Mouse (Mus musculus) R1 (cell line): ENCODE data around the gene Grin2c.

ENCODE experiments used
- DNase-seq: peaks from one replicate; pipeline ENCODE4 v3.0.0-alpha.2; 2018; ENCODE audit warnings: low read depth, low spot score

Grin2c gene

DNA sequence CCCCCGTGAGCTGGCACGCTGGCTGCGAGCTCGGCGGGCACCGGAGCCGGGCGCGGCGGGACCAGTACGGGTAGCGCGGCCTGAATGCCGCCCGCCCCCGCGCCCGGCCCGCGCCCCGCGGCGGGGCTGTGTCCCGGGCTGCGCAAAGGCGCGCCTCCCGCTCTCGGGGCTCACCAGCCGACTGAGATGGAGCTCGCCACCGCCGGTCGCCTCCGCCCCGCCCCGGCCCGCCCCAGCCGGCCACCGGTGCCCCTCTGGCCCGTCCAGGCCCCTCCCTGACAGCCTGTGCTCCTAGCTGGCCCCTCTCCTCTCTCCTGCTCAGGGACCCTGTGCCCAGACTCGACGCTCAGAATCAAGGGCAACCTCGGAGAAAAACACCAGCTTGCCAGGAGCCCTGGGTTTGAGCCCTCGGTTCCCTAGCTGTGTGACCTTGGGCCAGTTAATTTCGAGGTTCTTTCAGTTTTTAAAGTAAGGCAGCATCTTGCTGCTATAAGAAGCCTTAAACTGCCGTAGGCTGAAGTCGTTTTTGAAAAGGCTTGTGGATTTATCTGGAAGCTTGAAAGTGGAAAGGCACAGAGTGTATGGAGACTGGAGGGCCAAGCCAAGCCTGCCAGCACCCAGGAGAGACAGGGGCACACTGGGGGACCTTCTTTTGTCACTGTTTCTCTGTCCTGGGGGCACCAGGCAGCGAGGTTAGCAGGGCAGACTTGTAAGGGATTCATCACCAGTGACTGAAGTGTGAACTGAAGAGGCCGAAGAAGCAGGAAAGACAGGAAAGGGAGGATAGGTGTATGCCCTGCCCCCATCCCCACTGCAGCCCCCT, at the start of gene Grin2c:
TSS of gene Grin2c (minus strand) at position 183 of the 823 bp plus-strand sequence.
- DNase-seq, result no peak

DNA sequence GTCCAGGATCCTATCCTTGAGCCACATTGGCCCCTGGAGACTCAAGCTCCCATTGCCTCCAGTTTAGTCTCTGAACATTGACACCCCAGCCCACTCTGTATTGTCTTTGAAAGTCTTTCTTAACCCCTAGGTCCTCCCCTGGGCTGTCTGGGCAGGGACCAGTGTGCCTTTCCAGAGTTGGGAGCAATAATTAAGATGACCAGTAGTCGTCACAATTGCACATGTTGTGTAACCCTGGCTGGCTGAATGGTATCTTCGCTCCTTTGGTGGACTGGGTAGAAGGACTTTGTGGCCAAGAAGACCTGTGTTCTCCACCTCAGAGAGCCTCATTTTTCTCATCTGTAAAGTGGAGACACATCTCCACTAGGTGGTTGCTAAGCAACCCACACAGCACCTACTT, 47.2 kb upstream of the Grin2c start:
- no peak for DNase-seq

DNA sequence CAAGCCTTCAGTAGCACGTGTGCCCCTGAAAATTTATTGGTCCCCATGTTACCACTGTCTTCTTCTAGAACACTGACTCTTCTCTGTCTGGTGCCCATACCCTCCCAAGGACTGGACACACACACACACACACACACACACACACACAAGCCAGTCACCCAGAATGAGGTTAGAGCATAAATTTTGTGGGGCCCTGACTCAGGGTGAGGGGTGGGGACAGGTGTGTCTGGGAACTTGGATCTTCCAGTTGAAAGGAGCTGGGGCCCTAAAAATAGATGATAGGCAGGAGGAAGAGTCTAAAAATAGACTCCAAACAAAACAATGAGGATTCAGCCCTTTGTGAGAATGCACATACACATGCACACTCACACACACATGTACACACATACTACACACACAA, 41.7 kb upstream of the Grin2c start:
- no peak for DNase-seq

DNA sequence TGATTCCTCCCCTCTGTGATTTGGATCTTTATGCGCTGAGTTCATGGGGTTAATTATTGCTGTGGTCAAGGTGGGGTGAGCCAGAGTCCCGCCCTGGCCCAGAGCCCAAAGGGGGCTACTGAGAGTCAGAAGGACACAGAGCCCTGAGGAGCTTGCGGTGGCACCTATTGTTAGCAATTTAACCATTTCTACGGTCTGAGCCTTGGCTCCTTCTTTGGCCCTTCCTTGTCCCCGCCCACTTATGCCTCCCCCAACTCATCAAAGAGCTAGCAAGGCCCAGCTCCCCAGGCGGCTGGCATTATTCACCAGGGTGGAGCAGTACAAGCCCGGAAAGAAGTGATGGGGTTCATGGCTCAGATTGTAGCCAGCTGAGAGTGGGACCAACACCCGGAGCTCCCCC, 39.8 kb upstream of the Grin2c start, which contains the start of gene Otop2:
TSS of gene Otop2 (plus strand) at position 301 of the 400 bp plus-strand sequence.
- DNase-seq, result no peak

DNA sequence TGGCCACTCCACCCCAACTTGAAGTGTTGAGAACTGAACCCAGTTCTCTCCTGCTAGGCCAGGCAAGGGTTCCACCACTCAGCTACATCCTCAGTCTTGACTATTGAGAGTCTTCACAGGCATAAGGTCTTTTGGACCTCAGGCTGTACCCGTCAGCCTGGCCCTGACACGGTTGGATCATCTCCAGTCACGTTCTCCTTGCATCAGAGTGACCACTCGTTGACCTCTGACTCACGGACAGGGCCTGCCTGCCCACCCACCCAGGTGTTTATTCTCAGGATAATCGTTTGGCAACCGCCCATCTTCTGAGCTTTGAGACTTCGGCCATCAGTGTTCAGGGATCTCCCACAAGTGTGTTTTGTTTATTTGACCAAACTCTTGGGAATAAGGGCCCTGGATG, 36.1 kb upstream of the Grin2c start:
- no peak for DNase-seq

DNA sequence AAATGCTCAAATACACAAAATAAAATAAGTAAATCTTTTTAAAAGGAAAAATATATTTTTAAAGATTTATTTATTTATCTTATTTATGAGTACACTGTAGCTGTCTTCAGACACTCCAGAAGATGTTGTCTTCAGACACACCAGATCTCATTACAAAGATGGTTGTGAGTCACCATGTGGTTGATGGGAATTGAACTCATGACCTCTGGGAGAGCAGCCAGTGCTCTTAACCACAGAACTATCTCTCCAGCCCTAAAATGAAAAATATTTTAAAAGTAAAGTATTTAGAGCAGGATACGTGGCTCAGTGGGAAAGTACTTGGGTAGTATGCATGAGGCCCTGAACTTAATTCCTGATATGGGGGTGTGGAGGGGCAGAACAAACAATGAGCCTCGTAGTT, 34.3 kb upstream of the Grin2c start:
- no peak for DNase-seq

DNA sequence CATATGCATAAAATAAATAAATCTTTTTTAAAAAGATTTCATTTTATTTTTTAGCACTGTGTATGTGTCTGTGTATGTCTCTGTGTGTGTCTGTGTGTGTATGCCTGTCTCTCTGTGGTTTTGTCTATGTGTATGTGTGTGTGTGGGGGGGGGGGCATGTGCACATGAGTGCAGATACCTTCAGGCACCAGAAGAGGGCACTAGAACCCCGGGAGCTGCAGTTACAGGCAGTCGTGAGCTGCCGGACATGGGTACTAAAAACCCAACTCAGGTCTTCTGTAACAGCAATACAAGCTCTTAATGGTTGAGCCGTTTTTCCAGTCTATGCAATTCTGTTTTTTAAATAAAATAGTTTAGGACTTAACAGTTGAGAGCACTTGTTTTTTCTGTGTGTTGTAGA, 33.7 kb upstream of the Grin2c start:
- peak; percentile 63 for DNase-seq

DNA sequence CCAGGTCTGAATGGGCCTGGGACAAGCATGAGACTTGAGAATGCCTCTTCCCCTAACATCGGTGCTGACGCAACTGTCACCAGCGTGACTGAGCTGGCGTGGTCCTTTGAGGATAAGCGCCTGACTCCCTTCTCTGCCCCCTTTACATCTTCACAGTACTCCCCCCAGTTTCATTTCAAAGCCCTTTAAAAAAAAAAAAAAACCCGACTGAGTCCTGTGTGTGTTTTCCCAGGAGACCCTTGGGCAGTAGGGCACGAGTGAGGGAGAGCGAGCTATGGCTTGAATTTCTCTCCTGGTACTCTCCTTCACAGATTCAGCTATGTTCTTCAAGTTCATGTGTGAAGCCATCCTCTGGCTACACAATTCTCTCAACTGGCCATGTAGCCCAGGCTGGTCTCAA, 31.1 kb upstream of the Grin2c start:
- DNase-seq, result no peak

DNA sequence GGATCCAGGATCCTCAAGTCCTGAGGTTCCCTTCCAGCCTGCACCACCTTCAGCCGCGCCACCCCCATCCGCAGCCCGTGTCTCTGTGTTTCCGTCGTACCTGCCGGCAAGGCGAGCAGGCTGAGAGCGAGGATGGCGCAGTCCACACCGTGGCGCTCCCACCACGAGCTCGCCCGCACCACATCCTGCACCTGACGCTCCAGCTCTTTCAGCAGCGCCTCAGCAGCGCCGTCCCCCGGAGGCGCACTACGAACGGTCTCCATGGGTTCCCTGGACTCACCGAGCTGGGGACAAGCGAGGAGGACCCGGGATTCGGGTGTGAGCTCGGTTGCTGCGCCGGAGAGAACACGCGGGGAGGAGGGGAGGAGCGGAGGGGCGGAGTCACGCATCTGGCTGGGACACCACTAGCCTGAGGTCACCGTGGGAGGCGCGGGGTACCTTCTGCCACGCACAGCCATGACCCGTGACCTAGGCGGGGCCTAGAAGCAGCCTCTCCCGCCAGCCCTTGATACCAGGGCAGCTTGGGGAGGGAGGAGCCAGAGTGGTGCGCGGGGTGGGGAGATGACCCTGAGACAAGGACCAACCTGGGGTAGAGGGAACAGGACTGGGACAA, 30.3 kb upstream of the Grin2c start, which contains the start of gene Fads6:
TSS of gene Fads6 (minus strand) at position 450 of the 613 bp plus-strand sequence.
- DNase-seq, result peak; percentile 73

DNA sequence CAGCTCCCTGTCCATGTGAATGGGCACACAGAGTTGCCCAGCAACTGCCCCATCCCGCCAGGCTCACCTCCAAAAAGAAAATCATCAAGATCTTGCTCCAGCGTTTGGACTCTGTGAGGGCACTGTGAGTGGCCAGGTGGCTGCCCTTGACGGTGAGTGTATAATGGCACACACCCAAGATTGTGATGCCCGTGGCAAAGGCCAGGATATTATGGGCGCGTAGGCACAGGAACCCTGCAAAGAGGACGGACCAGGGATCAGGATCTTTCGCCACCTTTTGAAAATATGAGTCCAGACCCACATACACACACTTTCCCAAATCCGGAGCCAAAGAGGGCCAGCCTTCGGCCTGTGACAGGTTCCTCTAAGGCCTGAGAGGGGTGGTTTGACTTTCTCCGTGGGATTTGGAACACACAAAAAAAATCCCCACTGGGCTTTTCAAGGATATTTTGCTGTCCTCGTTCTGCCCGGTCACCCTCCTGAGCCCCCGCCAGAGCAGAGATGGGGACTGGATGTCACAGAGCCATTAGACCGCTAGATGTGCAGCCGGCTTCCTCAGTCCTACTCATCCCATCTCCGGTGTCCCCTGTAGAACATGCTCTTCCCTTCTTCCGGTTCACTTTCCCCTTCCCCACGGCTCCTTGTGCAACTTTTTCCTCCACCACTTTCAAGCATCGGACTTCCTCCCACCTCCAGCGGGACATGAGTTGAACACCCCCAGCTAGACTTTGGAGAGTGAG, 29.6 kb upstream of the Grin2c start:
- no peak for DNase-seq

DNA sequence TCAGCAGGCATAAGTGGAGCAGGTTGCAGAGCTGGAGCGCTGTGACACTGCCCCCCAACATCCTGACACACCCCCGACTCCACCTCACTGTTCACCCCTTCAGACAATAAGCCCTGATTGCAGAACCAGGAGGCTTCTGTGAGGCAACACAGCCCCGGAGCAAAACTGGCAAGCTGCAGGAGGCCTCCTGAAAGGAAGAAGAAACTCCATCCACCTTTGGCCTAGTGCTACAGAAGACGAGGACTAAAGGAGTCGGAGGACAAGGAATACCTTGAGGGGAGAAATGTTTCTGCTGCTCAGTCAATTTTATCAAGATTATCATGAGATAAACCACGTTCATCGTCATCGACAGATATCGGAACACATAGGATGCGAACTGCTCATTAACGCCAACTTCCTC, 28.9 kb upstream of the Grin2c start:
- DNase-seq, result no peak

DNA sequence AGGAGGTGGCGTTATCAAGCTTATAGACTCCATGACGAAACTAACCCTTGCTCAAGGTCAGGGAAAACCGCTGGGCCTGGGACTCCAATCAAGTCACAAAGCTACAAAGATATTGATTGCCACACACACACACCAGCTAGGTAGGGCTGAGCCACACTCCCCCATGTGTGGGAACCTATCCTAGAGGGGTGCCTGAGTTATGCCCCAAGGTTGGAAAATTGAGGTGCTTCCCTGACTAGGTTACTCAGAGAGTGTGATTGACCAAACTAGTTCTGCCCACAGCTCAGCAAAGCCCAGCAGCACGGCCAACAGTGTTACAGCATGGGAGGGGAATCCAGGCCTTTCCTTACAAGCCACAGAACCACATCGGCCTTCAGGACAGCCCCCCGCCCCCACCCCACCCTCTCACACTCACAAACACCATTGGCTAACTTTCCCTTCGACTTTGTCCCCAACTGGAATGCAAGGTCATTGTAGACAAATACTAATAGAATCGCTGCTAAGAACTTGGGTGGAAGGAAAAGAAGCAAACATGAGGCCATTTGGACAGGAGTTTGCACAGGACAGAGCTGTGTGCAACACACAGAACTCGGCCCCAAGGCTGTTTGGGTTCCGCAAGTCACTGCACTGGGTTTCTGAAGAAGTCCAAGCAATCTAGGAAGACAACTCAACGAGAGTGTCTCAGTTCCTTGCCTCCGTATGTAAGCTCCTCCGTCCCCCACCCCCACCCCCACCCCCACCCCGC, 25.8 kb upstream of the Grin2c start:
- peak; percentile 77 for DNase-seq

DNA sequence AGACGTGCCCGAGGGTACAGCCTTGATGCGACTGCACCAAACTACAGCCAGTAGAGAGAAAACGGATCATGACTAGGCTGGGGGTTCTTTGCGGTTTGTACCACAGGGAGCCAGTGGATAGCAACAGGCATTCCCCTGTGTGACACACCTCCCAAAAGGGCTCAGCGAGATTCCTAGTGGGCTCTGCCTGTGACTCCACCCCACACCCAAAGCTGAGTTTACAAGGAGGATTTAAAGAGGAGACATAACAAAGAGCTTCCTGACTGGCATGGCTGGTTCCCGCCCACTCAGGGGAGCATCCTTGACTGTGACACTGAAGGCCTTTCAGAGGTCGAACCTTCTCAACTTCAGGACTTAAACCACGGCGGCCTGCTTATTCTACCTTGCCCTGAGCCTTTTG, 24.5 kb upstream of the Grin2c start:
- DNase-seq, result peak; percentile 82

DNA sequence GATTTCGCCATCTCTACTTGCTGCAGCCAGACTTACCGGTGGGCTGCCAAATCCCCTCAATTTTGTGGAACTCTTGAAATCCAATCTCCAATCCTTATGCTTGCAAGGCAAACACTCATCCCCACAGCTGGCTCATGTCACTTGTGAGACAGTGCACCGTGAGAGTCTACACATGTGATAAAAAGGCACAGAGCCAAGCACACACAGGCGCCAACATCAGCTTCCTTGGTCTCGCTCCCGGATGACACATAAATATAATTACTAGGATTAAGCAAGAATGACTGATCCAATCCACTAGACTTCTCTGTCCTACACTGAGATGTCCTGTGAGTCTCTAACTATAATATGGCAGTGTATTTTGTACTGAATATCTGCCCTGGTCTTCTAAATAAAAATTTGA, 23.9 kb upstream of the Grin2c start:
- no peak for DNase-seq

DNA sequence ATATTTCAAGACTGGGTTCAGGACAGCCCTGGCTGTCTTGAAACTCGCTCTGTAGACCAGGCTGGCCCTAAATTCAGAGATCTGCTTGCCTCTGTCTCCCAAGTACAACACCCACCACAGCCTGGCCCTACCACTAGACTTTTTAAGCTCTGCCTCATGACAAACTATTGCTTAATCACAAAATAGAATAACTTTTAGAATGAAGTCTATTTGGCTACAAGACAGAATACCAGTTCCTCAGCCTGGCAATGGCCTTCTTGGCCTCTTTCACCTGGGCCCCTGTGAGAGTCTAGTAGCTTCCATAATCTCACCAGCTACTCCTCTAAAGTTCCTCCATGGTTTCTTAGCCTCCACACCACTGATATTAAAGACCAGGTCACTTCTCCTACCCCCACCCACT, 23.3 kb upstream of the Grin2c start:
- no peak for DNase-seq

DNA sequence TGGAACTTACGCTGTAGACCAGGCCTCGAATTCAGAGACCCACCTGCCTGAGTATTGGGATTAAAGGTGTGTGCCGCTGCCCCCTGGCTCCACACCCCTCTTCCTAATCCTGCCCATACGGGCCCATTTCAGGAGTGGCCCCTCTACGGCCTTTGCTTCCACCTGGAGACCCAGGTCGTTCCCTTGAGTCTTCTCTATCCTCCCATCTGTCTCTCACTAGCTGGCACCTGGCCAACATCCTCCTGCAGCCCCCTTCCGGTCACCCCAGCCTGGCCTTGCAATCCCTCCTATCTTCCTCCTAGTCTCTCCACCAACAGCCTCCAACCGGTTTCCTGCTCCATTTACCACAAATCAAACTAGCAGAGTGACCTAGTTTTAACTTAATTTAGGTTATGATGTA, 22.8 kb upstream of the Grin2c start:
- no peak for DNase-seq

DNA sequence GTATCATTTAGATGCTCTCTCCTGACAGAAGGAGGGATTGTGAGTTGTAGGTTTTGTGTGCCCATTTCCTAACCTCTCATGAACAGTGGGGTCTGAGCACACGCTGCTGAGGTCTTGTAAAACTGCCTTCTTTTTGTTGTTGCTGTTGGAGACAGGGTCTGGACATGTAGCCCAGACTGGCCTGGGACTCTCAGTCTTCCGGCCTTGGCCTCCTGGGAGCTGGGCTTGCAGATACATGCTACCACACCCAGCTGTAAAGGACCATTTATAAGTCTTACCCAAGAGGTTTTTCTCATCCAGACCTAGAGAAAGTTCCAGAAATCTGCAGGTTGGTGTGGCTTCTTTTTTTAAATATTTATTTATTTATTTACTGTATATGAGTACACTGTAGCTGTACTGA, 21.3 kb upstream of the Grin2c start:
- no peak for DNase-seq

DNA sequence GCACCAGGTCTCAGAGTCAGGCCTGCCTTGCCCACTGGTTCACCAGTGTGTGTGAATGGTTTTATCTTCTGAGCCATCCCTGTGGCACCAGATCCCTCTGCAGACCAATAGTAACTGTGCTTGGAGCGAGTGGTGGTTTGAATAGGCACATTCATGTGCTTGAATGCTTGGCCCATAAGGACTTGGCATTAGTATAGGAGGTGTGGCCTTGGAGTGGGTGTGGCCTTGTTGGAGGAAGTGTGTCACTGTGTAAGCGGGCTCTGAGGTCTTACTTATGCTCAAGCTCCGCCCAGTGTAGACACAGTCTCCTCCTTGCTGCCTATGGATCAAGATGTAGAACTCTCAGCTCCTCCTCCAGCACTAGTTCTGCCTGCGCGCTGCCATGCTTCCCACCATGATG, 20.3 kb upstream of the Grin2c start:
- DNase-seq, result peak; percentile 98

DNA sequence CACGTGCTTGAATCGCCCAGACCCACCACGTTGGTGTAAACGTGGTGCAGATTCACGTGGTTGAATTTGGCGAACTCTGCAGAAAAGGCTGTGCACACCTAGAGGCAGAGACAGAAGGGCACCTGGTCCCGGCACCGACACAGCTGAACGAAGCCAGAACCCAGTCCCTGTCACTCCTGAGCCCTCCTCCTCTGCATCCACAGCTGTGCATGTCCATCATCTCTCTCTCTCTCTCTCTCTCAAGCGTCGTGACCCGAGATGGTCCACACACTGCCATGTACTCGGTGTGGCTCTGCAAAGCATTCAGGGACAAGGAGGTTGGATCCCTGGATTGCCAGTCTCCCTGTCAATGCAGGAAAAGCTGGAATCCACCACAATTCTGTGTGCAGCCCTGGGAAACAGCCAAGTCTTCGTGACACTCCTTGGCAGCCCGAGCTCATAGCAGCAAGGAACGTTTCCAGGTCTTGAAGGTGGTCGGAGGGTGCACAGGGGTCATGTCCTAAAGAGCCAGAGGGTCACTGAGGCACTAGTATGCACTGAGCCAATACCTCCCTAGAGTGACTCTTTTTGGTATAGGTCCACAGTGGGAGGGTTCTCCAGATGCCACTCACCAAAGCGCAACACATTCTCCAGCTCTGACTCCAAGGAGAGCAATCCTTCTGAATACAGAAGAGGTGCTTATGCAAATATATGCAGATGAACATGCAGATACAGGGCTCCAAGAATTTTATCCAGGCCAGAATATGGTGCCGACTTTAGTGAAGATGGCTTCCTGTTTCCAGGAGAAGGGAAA, 19.4 kb upstream of the Grin2c start:
- peak; percentile 43 for DNase-seq

DNA sequence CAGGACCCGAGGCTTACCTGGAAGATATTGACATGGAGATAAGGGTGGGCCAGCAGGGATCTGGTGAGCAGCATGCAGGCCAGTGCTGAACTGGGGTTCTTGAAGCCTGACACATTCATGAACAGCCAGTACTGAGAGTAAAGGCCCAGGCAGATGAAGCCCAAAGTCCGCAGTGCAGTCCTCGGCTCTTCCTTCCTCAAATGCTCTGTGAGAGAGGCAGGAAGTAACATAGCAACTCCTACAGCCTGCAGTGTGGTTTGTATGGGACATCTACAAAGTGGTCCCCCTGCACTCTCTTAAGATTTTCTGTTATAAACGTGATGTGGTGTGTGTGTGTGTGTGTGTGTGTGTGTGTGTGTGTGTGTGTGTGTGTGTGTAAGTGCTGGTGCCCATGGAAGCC, 18.2 kb upstream of the Grin2c start:
- DNase-seq, result no peak
